Mouse (Mus musculus): ENCODE measurements around the gene Ttc34.

Gene Ttc34

GRCm38 (mm10) chr4:154904185-154905071, 67.2 kb downstream of the Ttc34 start:
- ChIA-PET CTCF (interaction anchor here in 1 of 4 experiments (1.0 kb wide), 2 partner anchors 26 to 162 kb away, joined by 3 read pairs; no protein-coding TSS in a partner anchor), POLR2A (interaction anchor here in 2 of 4 experiments (0.8 to 1.2 kb wide), 5 partner anchors 12 to 317 kb away, joined by 3 to 4 read pairs (median 3); no protein-coding TSS in a partner anchor)

- CTCF ChIA-PET = interaction anchor here (0.5 to 1.7 kb wide), 46 partner anchors 8 to 859 kb away, joined by 3 to 27 read pairs (median 4); partner anchors contain the start of genes Fam213b (in 2 of the 4), Tnfrsf14 (in 2 of the 4) and Pex10 (in 1 of the 4)
- POLR2A ChIA-PET = interaction anchor here in 3 of 4 experiments (0.6 to 2.3 kb wide), 24 partner anchors 9 to 327 kb away, joined by 3 to 10 read pairs (median 4); partner anchors contain the start of genes Fam213b (in 2 of the 3), Pank4 (in 1 of the 3) and Pex10 (in 1 of the 3)
Measured at GRCm38 (mm10) chr4:154907833-154908232, 70.6 kb downstream of the Ttc34 start.

DNA sequence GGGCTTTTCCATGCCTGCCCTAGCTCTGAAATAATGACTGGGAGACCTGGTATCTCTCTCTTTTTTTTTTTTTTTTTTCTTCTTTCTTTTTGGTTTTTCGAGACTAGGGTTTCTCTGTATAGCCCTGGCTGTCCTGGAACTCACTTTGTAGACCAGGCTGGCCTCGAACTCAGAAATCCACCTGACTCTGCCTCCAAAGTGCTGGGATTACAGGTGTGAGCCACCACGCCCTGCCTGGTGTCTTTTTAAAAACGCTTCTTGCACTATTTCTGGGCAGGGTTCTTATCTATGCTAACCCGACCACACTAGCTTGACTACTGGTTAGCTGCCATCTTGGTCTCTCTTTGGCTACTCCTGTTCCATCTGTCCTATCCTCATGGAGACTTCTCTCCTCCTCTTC, 71.2 kb downstream of the Ttc34 start:
- CTCF ChIA-PET = interaction anchor here (0.6 to 1.7 kb wide), 32 partner anchors 9 to 386 kb away, joined by 3 to 27 read pairs (median 4); partner anchors contain the start of genes Fam213b (in 2 of the 4), Tnfrsf14 (in 2 of the 4) and Pex10 (in 1 of the 4)
- POLR2A ChIA-PET = interaction anchor here in 3 of 4 experiments (0.7 to 2.3 kb wide), 18 partner anchors 9 to 326 kb away, joined by 3 to 10 read pairs (median 4); partner anchors contain the start of genes Fam213b (in 2 of the 3) and Pank4 (in 1 of the 3)

GRCm38 (mm10) chr4:154910606-154911522, 73.6 kb downstream of the Ttc34 start:
- ChIA-PET POLR2A (interaction anchor here in 1 of 4 experiments (1.5 kb wide), 1 partner anchor 18 kb away, joined by 3 read pairs; the partner anchor contains the start of gene Tnfrsf14), CTCF (interaction anchor here in 1 of 4 experiments (0.6 kb wide), 1 partner anchor 120 kb away, joined by 3 read pairs; no protein-coding TSS in a partner anchor)

GRCm38 (mm10) chr4:154911644-154912043, 74.4 kb downstream of the Ttc34 start:
- ChIA-PET CTCF (interaction anchor here in 1 of 4 experiments (0.6 kb wide), 1 partner anchor 119 kb away, joined by 3 read pairs; no protein-coding TSS in a partner anchor), POLR2A (interaction anchor here in 1 of 4 experiments (1.5 kb wide), 1 partner anchor 17 kb away, joined by 3 read pairs; the partner anchor contains the start of gene Tnfrsf14)

DNA sequence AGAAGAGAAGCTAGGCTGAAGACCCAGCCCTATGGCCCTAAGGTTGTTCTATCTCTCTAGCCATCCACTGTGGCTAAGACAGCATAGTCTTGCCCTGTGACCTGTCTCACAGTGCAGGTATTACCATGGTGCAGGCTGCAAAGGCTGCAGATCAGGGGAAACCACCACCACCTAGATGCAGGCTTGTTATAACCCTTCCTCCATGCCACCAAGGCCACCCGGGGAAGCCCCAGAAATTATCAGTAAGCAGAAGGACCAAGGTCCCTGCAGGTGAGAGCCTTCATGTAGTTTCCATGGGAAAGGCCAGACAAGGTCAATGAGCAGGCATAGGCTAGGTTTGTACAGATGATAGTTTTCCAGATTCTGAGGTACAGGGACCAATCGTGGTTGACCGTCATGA, 76.6 kb downstream of the Ttc34 start:
- ChIA-PET CTCF (interaction anchor here in 2 of 4 experiments (0.8 to 1.5 kb wide), 3 partner anchors 11 to 141 kb away, joined by 3 to 5 read pairs (median 3); no protein-coding TSS in a partner anchor), POLR2A (no interaction called here)

- CTCF ChIA-PET = interaction anchor here in 2 of 4 experiments (1.0 to 1.5 kb wide), 2 partner anchors 11 to 140 kb away, joined by 3 to 5 read pairs; no protein-coding TSS in a partner anchor
- POLR2A ChIA-PET = no interaction called here
Measured at GRCm38 (mm10) chr4:154914252-154914651, 77.0 kb downstream of the Ttc34 start.

GRCm38 (mm10) chr4:154914707-154915106, 77.4 kb downstream of the Ttc34 start:
- ChIA-PET POLR2A (interaction anchor here in 1 of 4 experiments (0.7 to 0.8 kb wide), 2 partner anchors 14 to 28 kb away, joined by 3 read pairs; no protein-coding TSS in a partner anchor), CTCF (interaction anchor here in 2 of 4 experiments (0.6 to 1.3 kb wide), 5 partner anchors 10 to 827 kb away, joined by 3 to 6 read pairs (median 3); no protein-coding TSS in a partner anchor)

- POLR2A ChIA-PET = interaction anchor here in 1 of 4 experiments (0.7 to 0.8 kb wide), 2 partner anchors 14 to 28 kb away, joined by 3 read pairs; no protein-coding TSS in a partner anchor
- CTCF ChIA-PET = interaction anchor here in 2 of 4 experiments (0.6 to 1.3 kb wide), 5 partner anchors 10 to 828 kb away, joined by 3 to 6 read pairs (median 3); no protein-coding TSS in a partner anchor
Measured at GRCm38 (mm10) chr4:154915286-154915685, 78.0 kb downstream of the Ttc34 start.

DNA sequence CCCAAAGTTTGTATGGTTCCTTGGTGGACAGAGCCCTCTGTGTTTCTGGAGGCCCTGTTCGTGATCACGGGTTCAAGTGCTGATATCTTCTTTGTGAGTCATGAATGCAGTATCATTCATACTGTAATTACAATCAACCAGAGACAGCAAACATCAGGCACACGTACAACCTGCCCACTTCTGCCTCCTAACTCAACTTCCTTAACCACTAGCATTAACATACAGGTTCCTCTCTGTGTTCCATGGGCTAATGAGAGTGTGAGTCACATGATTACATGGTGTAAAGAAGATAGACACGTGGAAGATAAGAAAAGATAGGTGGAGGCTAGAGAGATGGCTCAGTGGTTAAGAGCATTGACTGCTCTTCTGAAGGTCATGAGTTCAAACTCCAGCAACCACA, 79.4 kb downstream of the Ttc34 start:
- CTCF ChIA-PET = no interaction called here

More for the DNA sequence above, 79.4 kb downstream of the Ttc34 start:
- POLR2A ChIA-PET = interaction anchor here in 1 of 4 experiments (1.7 kb wide), 1 partner anchor 9 kb away, joined by 3 read pairs; no protein-coding TSS in a partner anchor

All from embryonic stem cell, embryonic (primary cell).